Comparison of ENCODE assay signal across 23 mouse cellular contexts in genomic region chr5:103301303-103301702, GRCm38 (mm10).
A peak's percentile ranks its signal among the peaks of the same experiment; 100 is the strongest.
DNase-seq lines count a peak whose midpoint lies in the region; ATAC-seq and TF ChIP-seq lines count a peak whose summit lies in the region.
"Had no signal": no experiment of that assay in that cellular context is flagged by ENCODE, and none has a peak within 500 bp of the region (broad histone marks: within the 10 kb centered on the region; RNA-seq: fewer than 3 reads in every experiment).

No protein-coding gene starts in this region.

- H3K4me1 ChIP-seq in forebrain, postnatal 0 days (ENCODE audit: insufficient read depth): no peaks in the 10 kb centered on the region
- no peaks in the 10 kb centered on the region for H3K4me1 ChIP-seq in forebrain, embryonic 13.5 days
- no peaks in the 10 kb centered on the region for H3K4me1 ChIP-seq in midbrain, embryonic 14.5 days (ENCODE audit: control insufficient read depth, insufficient read depth, low read length)
- H3K4me1 ChIP-seq in midbrain, embryonic 10.5 days: no peaks in the 10 kb centered on the region
- H3K4me1 ChIP-seq: embryonic facial prominence, embryonic 13.5 days; heart, embryonic 15.5 days; hindbrain, embryonic 10.5 days; limb, embryonic 15.5 days; liver, embryonic 15.5 days; midbrain, embryonic 13.5 days; neural tube, embryonic 13.5 days had no signal

- no peak overlapping the region for H3K4me2 ChIP-seq in forebrain, postnatal 0 days (ENCODE audit: low read depth)
- no peak overlapping the region for H3K4me2 ChIP-seq in forebrain, embryonic 13.5 days
- no peak overlapping the region for H3K4me2 ChIP-seq in midbrain, embryonic 14.5 days (ENCODE audit: low read length)
- H3K4me2 ChIP-seq: embryonic facial prominence, embryonic 13.5 days; heart, embryonic 15.5 days; limb, embryonic 15.5 days; liver, embryonic 15.5 days; midbrain, embryonic 13.5 days; neural tube, embryonic 13.5 days had no signal

- H3K36me3 ChIP-seq in forebrain, postnatal 0 days (ENCODE audit: insufficient read depth): no peaks in the 10 kb centered on the region
- no peaks in the 10 kb centered on the region for H3K36me3 ChIP-seq in forebrain, embryonic 13.5 days (ENCODE audit: poor library complexity, severe bottlenecking)
- H3K36me3 ChIP-seq in midbrain, embryonic 14.5 days (ENCODE audit: control insufficient read depth, insufficient read depth, low read length): no peaks in the 10 kb centered on the region
- H3K36me3 ChIP-seq in midbrain, embryonic 10.5 days: no peaks in the 10 kb centered on the region
- H3K36me3 ChIP-seq: embryonic facial prominence, embryonic 13.5 days; G1E; heart, embryonic 15.5 days; hindbrain, embryonic 10.5 days; limb, embryonic 15.5 days; liver, embryonic 15.5 days; midbrain, embryonic 13.5 days; neural tube, embryonic 13.5 days had no signal

- no peak overlapping the region for H3K27ac ChIP-seq in forebrain, postnatal 0 days (ENCODE audit: low read depth, low read length)
- no peak overlapping the region for H3K27ac ChIP-seq in forebrain, embryonic 13.5 days
- H3K27ac ChIP-seq in midbrain, embryonic 14.5 days (replicated peaks; ENCODE audit: low read depth, low read length): no peak overlapping the region
- no peak overlapping the region for H3K27ac ChIP-seq in midbrain, embryonic 10.5 days (replicated peaks)
- H3K27ac ChIP-seq: embryonic facial prominence, embryonic 13.5 days; heart, embryonic 15.5 days; hindbrain, embryonic 10.5 days; layer of hippocampus, adult 2 months; limb, embryonic 15.5 days; liver, embryonic 15.5 days; midbrain, embryonic 13.5 days; neural tube, embryonic 13.5 days had no signal

- DNase-seq in adrenal gland, postnatal 25 days: peak; percentile 12
- DNase-seq in adrenal gland, adult (ENCODE audit: inconsistent age in 2 of 2, low spot score in 1 of 2): no peak
- DNase-seq in forebrain, postnatal 0 days: peak; percentile 41
- peak; percentile 52 for DNase-seq in midbrain, embryonic 14.5 days
- no peak for DNase-seq in midbrain, embryonic 10.5 days (ENCODE audit: low spot score)
- peak; percentile 46 for DNase-seq in right cerebral cortex, postnatal 4 days
- DNase-seq: cerebellum, adult 9-10 months; gastrocnemius, postnatal 36 days; kidney, adult 2 months; kidney, postnatal 14 days; layer of hippocampus, postnatal 36 days; thymus, postnatal 14 days had no signal

- peak; percentile 38; the same call in 1 of the 2 replicates for ATAC-seq in forebrain, postnatal 0 days
- no peak for ATAC-seq in forebrain, embryonic 13.5 days
- no peak for ATAC-seq in midbrain, embryonic 14.5 days (ENCODE audit: low FRiP score, low TSS enrichment)
- ATAC-seq: lung, postnatal 0 days; midbrain, embryonic 13.5 days had no signal

- no peak overlapping the region for H3K4me3 ChIP-seq in forebrain, postnatal 0 days (ENCODE audit: low read depth, low read length)
- no peak overlapping the region for H3K4me3 ChIP-seq in forebrain, embryonic 13.5 days
- no peak overlapping the region for H3K4me3 ChIP-seq in midbrain, embryonic 14.5 days (replicated peaks; ENCODE audit: low read depth, low read length)
- no peak overlapping the region for H3K4me3 ChIP-seq in midbrain, embryonic 10.5 days
- H3K4me3 ChIP-seq: embryonic facial prominence, embryonic 13.5 days; heart, embryonic 15.5 days; hindbrain, embryonic 10.5 days; layer of hippocampus, adult 2 months; limb, embryonic 15.5 days; liver, embryonic 15.5 days; midbrain, embryonic 13.5 days; neural tube, embryonic 13.5 days had no signal

- 13% methylated on average over 3 of the region's 3 CpGs for WGBS in forebrain, postnatal 0 days
- WGBS in forebrain, embryonic 13.5 days: 20% methylated on average over 3 of the region's 3 CpGs
- WGBS in midbrain, embryonic 14.5 days: 48% methylated on average over 3 of the region's 3 CpGs
- 93% methylated on average over 3 of the region's 3 CpGs for WGBS in midbrain, embryonic 10.5 days

- H3K9me3 ChIP-seq in forebrain, postnatal 0 days (ENCODE audit: low read length): no peaks in the 10 kb centered on the region
- peaks cover 6% of the 10 kb centered on the region; the same call in 1 of the 2 replicates for H3K9me3 ChIP-seq in forebrain, embryonic 13.5 days (replicated peaks)
- H3K9me3 ChIP-seq in midbrain, embryonic 14.5 days (ENCODE audit: control insufficient read depth, low read length): no peaks in the 10 kb centered on the region; the same call in 1 of the 2 replicates
- H3K9me3 ChIP-seq in midbrain, embryonic 10.5 days (replicated peaks): peaks cover 6% of the 10 kb centered on the region; the same call in 1 of the 2 replicates
- H3K9me3 ChIP-seq: embryonic facial prominence, embryonic 13.5 days; heart, embryonic 15.5 days; limb, embryonic 15.5 days; liver, embryonic 15.5 days had no signal

- no peak for TF ChIP-seq CTCF in forebrain, postnatal 0 days (IDR thresholded peaks at IDR 0.05; ENCODE audit: low read depth)

- no peak overlapping the region for H3K9ac ChIP-seq in forebrain, postnatal 0 days
- H3K9ac ChIP-seq in forebrain, embryonic 13.5 days: no peak overlapping the region
- H3K9ac ChIP-seq in midbrain, embryonic 14.5 days (replicated peaks; ENCODE audit: low read length): no peak overlapping the region
- H3K9ac ChIP-seq: embryonic facial prominence, embryonic 13.5 days; heart, embryonic 15.5 days; limb, embryonic 15.5 days; liver, embryonic 15.5 days; midbrain, embryonic 13.5 days; neural tube, embryonic 13.5 days had no signal

- H3K27me3 ChIP-seq in forebrain, postnatal 0 days (ENCODE audit: insufficient read depth, low read length): no peaks in the 10 kb centered on the region
- no peaks in the 10 kb centered on the region for H3K27me3 ChIP-seq in forebrain, embryonic 13.5 days
- H3K27me3 ChIP-seq in midbrain, embryonic 14.5 days (ENCODE audit: control insufficient read depth, insufficient read depth, low read length): no peaks in the 10 kb centered on the region
- H3K27me3 ChIP-seq in midbrain, embryonic 10.5 days (ENCODE audit: low read depth, poor library complexity, severe bottlenecking): no peaks in the 10 kb centered on the region
- H3K27me3 ChIP-seq: embryonic facial prominence, embryonic 13.5 days; heart, embryonic 15.5 days; limb, embryonic 15.5 days; liver, embryonic 15.5 days; midbrain, embryonic 13.5 days; neural tube, embryonic 13.5 days had no signal

Comparison
In these comparisons a context has a peak if more than half of its experiments do, and no peak if none do; other contexts are left out.
1. DNase-seq: peak in adrenal gland, postnatal 25 days (single experiment), forebrain, postnatal 0 days (single experiment), midbrain, embryonic 14.5 days (single experiment) and right cerebral cortex, postnatal 4 days (single experiment); none in adrenal gland, adult (0 of 2) and midbrain, embryonic 10.5 days (single experiment).